Mouse (Mus musculus) megakaryocyte-erythroid progenitor cell, adult 5-6 weeks (primary cell): ENCODE measurements around the gene Capza2. TPM values are rescaled to one million over a fixed set of nuclear protein-coding genes. Genes with fewer than 3 reads are reported as not detected.

Experiments used
- ATAC-seq: replicated peaks from 2 replicates; pipeline ENCODE4 v1.8.0; 2016; ENCODE audit warnings: mild to moderate bottlenecking, inconsistent platforms; ENCODE audit not compliant: severe bottlenecking, poor library complexity, low FRiP score, low TSS enrichment
- total RNA-seq, 2 experiments: library from RNA; stranded (forward) in 1 of 2; stranded (reverse) in 1 of 2; fragments of 200-1000, 215-1000 nt in 1 of 2; fragments of >200 nt in 1 of 2; fragmentation: Nextera tagmentation in 1 of 2; gene quantifications; 2 replicates each; pipeline ENCODE4 v1.2.3; 2014 to 2017

Gene Capza2
- 75.8 and 85.8 TPM in 2 replicates for total RNA-seq (2014; fragmentation: Nextera tagmentation)
- total RNA-seq (2017): 190 and 260 TPM in 2 replicates

DNA sequence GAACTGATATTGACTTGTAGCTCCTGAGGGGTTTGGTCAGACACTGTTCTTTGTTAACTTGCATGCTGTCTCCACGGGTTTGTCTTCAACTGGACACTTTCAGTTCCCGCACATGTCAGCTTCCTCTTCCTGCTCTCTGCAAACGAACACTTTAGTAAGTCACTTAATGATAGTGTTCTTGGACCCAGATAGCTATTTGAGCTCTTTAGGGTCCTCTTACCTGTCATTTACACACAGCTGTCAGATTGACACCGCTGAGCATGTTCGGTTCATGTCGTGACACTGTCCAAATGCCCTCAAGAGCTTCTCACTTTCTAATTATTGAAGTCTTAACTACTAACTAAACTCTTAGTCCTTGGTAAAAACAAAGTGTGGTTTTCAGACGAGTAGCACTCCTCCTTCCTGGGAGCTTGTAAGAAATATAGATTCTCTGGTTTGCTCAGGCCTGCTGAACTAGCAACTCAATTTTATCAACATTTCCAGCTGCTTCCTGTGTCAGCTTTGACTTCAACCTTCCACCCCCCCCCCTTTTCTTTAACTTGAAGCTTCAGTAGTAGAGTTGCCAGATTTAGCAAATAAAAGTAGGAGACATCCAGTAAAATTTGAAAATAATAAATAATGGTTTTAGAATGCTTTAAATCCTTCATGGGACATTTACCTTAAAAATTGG lies at the start of gene Capza2:
Gene Capza2 (plus strand): TSS at position 620 of the 670 bp plus-strand sequence.
- peak; percentile 48 for ATAC-seq

DNA sequence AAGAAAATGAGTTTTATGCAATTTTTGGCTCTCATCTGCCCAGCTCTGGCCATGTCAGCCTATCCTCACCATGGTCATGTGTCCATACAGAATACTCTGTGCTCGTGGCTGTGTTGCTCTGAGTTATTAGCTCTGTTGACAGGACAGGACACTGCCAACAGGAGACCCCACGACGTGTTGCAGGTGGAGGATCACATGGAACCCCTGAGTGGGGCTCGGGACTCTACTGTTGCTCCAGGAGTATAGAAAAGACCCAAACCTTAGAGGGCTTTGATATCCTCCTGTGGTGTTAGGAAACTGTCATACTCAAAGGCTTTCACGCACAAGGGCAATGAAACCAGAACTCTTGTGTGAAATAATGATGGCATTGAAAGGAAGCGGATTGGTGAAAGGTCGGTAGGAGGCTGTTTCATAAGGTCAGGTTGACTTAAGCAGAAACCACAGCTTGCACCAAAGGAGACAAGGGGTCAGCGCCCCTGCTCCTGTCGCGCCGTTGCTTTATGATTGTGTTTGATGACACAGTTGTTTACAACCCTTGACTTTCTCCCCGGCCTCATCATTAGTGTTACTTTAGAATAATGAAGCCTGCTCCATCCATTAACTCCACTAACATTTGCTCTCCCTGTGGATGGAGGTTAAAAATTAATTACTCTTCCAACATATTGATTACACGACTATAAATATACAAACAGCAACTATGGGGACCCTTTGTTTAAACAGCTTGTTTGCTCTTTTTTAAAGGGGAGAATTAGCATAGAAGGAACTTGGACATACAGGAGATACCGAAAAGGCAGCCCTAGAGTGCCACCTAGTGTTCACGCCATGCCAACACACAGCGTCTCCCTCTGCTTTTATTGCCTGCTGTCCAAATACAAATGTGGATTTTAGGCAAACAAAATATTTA lies 46.7 kb upstream of the Capza2 start:
- peak; percentile 98 for ATAC-seq

DNA sequence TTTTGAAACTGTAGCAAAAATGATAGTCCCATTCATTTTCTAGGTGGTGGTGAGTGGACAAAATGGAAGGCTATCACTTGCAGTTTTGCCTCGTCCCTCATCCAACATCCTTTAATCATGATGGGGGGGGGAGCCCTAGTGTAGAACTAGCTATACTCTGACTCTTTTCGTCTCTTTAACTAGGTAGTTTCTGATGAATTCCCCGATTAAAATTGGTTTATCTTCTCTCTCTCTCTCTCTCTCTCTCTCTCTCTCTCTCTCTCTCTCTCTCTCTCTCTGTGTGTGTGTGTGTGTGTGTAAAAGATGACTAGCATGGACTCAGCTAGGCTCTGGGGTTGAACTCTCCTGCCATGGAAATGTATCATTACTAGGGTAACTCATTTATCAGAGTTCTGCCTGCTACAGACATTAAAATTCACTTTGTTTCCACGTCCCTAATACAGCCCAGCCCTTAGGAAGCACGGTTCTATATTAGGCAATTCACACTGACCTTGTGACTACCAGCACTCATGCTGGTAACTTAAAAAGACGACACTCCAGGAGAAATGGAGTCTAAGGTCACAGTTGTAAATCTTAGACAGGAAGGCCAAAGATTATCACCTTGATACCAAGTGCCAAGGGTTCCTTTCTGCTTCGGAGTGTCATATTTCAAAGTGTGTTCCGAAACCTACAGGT lies 45.9 kb upstream of the Capza2 start:
- no peak; the same call in 1 of the 2 replicates for ATAC-seq

DNA sequence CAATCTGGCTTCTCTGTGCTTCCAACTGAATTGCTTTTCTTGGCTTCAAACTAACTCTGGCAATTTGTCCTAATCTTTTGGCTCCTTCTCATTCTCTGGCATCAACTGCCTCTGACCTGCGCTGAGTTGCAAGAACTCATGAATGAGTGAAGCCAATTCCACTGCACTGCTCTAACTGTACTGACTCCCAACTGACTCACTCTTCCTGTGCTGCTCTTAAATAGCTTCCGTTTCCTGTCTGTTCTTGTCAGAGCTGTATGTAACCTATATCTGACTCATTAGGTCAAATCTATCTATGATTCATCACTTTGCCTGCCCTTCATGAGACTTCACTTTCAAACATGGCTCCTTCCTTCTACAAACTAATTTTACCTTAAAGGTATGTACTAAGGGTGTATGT lies 42.1 kb upstream of the Capza2 start:
- ATAC-seq: no peak

DNA sequence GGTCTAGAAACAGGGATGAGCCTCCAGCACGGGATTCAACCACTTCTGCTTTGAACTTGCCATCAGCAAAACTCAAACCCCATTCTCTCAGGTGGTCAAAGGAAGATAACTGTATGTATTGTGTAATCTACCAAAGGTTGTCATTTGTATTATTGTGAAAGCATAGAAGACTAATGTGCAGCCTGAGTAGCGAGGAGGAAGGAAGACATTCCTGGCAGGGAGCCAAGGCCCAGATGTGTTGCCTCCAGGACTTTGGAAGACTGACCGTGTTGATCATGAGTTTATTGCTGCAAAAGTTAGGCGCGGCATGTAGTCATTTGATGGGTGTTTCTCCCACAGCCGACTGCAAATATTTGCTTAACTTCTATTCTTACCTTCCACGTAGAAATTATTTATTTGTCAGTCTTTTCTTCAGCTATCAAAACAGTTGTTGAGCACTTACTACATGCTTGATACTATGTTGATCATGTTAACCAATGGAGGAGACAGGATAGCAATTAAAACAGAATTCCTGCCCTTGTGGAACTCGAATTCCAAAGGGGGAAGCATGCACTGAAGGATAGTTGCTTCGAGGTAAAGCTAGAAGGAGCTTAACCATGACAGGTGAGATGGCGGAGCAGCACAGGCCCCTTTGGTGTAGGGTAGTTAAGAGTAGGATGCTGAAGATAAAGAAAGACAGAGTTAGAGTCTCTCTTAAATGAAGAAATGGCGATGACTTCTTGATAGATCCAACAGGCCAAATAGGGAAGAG lies 40.1 kb upstream of the Capza2 start:
- no peak for ATAC-seq

DNA sequence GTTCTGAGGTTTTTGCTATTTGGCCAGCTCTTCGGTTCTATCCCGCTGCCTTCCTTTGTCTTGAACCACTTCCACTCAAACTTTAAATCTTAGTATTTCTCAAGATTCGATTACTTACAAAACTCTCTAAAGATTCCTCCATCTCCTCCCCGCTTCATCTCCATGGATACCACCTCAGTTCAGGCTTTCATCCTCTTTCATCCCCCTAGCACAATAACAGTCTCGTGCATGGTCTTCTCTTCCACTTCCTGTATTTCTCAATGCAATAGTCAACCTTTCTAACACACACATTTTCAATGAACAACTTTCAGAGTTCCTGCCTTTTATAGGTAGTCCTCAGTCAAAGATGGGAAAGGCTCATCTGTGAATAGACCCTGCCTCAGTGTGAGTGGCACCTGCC lies 36.7 kb upstream of the Capza2 start:
- ATAC-seq: no peak

DNA sequence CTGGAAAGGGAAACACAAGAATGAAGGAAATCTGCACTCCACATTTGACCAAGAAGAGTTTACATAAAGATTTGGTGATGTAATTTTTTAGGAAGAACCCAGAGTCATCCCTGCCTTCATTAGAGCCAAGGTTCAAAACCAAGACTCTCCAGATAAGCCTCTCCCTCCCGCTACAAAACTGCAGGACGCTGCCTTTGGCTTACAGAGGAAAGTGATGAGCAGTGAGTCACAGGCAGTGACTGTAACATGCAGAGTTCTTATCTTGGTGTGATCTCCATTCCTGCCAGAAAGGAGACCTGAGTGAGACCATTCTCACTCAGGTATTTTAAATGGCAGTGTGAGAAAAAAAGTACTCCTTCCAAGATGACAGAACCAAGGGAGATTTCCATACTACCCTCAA lies 34.5 kb upstream of the Capza2 start:
- ATAC-seq: no peak

DNA sequence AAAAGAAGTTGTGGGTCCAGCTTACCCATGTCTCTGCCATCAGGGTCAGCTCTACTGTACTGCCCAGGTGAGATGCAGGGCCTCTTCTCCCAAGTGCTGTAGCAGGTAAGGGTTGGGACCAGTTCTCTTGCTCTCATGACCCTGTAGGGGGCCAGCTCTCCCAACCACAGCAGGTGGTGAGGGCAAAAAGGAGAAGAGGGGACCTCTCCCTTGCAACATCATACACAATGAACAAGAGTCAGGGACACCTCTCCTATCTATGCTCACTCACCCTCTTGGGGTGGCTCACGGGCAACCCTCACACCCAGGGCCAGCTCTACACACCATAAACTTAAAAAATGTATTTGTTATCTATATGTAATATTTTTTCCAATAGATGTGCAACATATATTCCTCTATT lies 29.1 kb upstream of the Capza2 start:
- 0 out of 2 replicates have a peak, but pooled peaks have one; percentile 37 for ATAC-seq

DNA sequence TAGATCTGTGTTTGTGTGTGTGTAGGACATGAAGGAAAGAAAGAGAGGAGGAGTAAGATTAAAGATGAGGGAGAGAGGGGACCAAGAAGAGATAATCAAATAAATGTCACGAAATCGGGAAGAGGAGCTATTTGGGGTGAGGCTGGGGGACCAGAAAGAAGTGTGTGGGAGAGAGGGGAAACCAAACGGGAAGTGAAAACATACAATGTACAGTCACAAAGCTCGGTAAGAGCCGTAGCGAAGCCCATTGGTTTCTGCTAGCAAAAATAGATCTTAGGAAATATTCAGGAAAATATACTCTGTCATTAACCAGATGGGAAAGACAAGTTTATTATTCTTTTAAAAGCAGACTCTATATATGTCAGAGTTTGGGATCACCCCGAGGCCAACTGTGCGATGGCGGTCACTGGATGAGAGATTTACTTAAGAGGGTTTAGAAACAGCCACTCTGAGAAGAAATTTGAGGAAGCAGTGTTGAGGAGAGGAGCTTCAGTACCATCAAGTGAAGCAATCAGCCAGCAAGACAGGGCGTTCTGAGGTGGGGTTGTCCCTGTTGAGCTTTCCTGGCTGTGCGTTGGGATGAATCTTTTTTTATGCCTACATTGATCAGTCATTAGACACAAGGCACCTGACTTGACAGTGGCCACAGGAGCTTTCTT lies 24.6 kb upstream of the Capza2 start:
- ATAC-seq: no peak

DNA sequence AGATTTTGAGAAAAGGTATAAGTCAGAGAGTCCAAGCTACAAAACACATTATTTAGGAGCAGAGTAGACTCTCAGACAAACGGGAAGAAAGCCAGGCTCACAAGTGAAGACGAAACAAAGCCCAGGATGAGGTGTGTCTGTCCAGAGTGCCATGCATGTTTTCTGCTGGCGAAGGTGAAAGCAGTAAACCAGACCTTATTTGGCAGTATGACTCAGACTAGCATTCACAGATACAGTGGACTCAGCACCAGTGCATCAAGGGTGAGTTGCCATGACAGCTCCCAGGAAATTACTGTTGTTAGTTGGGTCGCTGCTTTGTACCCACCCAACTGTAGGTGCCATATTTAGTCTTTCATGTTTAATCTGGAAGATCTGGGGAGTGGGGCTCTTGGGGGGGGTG lies 23.4 kb upstream of the Capza2 start:
- no peak for ATAC-seq

DNA sequence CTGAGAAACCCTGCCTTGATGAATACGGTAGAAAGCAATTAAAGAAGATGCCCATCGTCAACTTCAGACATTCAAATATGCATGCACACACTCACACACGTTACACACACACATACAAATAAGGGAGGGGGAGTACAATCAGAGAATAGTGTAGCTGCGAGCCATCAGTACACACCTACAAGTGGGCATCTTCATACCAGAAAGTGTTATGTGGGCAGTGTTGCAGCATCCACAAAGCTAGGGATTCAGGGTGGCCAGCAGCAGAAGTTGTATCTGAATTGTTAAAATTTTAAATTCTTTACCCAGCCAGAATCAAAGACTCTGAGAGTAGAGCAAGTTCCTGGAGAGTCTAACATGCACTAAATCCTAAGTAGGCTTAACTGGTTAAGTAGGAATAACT lies 15.2 kb upstream of the Capza2 start:
- ATAC-seq: no peak

DNA sequence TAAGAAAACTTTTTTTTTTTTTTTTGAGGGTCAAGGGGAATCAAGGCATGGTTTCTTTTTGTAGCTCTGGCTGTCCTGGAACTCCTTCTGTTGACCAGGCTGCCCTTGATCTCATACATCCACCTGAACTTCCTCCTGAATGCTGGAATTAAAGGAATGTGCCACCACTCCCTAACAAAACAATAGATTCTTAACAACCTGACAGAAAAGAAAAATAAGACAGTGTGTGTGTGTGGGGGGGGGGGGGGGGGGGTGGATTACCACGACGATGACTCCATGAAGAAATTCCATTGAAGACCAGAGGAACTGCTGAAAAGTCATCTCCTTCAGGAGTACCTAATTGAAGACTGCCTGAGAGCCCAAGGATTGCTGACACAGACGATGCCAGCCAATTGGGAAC lies 14.6 kb upstream of the Capza2 start:
- no peak for ATAC-seq

DNA sequence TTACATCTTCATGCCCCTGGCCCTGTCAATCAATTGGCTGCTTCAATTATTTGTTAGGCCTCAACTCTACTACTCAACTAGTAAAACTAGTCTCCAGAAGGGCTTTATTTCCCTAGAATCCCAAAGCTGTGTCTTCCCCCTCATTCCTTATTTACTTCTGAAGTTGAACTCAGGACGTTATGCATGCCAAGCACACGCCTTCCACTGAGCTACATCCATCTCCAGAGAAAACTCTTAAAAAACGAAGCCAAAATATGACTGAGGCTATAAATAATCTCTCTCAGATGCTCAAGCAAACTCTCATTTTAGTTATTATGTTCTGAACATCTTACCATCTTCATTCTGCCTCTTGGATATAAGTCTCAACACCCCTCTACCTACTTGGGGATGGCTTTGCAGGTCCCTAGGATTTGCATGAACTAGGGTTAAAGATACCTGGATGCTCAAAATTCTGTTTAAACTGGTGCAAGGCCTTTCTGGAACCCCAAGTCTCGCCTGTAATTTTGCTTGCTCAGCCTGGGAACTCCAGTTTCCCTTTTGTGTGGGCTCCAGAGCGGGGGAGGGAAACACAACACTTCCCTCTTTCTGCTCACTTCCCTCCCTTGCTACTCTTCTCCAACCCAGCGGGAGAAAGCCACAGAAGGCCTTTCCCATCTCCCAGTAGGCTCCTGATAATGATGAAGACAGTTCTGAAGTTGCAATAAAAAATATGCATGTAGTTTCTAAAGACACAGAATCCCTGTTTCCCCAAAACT lies 7.2 kb upstream of the Capza2 start:
- no peak for ATAC-seq

DNA sequence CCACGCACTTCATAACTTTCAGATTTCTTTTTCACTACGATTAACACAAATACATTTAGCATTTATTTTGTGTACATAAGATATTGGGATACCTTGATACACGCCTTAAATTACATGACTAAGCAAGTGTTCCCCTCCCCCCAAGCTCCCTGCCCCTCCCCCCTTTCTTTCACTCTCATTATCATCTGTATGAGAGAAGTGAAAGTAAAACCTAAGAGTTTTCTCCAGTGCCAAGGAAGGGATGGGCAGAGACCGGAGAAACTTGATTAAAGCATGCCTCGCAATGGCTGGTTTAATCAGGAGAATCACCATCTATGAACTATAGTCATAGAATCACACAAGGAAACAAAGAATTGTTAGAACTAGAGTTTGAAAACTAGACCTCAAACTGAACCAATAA lies 6.3 kb upstream of the Capza2 start:
- peak; percentile 59 for ATAC-seq

DNA sequence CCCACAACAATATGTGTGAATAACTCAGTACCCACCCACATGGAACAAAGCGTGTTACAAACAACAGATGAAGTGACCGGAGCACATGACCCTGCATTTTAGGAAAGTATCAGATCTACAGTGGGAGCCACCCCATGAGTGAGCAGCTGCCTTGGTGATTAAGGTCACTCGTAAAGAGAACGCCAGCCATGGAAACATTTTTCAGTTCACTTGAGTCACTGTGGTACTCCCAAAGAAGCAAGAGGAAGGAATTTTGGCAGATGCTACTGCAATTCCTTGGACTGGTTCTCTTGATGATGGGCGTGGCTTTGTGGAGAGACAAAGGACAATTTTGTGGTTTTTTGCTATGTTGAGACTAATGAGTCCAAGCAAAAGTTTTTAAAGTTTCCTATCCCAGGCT lies 4.4 kb upstream of the Capza2 start:
- no peak for ATAC-seq

DNA sequence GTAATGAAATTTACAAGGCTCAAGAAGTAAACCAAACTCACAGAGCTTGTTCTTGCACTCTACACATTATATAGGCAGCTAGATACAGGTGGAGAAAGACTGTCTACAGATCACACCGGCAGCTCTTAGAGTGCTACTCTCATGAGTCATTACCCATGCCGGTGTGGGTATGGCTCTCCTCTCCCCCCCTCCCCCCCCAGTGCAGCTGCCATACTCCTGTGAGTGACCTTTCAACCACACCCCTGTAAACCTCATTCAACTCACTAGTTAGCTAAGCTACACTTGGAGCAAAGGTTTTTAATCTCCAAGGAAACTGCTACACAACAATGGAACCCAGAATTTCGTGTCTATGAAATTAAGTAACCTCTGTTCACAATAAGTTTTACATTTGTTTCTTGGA lies 2.2 kb upstream of the Capza2 start:
- no peak for ATAC-seq

DNA sequence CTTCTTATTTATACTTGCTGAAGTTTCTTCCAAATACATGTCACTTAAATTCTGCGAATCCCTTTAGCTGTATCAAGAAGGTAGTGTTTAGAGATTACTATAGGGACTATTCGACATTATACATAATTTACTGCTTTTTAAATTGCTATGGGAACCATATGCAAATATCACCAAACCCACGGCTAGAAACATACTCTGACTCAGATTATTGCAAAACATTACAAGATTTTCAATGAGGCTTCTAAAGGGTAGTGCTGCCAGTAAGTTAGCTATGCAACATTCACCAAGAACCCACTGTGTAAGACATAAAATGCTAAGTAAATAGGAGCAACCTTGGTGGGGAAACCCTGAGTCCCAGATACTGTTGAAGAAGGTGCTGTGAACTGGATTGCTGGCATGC lies 1.0 kb upstream of the Capza2 start:
- ATAC-seq: no peak

DNA sequence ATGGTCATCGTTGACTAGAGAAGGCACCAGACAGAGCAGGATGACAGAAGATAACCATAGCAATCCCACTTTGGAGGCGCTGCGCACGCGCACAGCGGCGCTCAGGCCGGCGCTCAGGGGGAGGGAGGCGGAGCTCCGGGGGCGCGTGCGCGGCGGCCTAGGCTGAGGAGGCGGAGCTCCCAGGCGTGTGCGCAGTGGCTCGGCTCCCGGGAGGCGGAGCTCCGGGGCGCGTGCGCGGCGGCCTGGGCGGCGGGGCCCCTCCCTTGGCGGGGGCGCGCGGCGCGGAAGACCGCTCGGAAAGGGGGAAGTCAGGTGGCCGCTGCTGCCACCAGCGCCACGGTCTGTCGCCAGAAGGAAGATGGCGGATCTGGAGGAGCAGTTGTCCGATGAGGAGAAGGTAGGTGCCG lies 733 bp downstream of the Capza2 start:
- ATAC-seq: peak; percentile 81
